Mouse (Mus musculus): ENCODE results near the gene Kcnma1. TPM values are rescaled to one million over a fixed set of nuclear protein-coding genes. Genes with fewer than 3 reads are reported as not detected.

The Kcnma1 gene
- polyA plus RNA-seq, 1 experiment = not detected

DNA sequence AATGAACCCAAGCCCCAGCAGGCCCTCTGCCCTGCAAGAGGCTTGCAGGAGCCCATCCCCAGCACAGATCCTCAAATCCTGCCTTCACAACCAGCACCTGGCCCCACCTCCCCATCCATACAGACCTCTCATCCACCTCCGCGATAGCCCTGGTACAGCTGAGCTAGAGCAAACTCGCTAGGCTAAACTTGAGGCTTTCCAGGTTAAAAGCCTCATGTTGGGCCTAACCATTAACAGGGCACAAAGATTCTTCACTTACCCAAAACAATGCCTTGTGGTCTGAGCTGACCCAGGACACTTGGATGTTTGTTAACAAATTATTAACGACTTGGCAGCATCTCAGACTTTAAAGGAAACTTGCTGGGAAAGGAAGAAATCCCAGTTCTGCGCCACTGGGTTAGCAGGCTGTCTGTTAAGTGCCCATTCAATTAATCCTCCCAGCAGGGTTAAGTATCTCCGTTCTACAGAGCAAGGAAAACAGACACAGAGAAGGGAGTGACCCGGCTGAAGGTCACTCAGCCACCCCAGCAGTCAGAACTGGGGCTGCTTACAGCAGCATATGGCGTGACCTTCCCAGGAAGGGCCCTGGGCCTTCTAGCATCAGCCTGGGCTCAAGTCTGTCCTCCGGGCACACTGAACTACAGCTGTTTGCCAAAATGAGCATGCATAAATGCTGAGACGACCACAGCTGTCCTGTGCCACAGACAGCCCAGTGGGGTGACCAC, 178.7 kb downstream of the Kcnma1 start:
- WGBS = 68% methylated on average over 10 of the region's 10 CpGs
- Histone ChIP-seq H3K27ac (ENCODE audit: control insufficient read depth, insufficient read depth, low read depth, low read length, poor library complexity) (no peak overlapping the region), H3K4me3 (replicated peaks; ENCODE audit: control insufficient read depth, low read depth, low read length) (no peak overlapping the region), H3K4me1 (ENCODE audit: control insufficient read depth, insufficient read depth, low read length) (no peaks in the 10 kb centered on the region)
- no peak for TF ChIP-seq CTCF (IDR thresholded peaks at IDR 0.05; ENCODE audit: control insufficient read depth, insufficient read depth, low read length)
- no peak for TF ChIP-seq POLR2A (IDR thresholded peaks at IDR 0.05; ENCODE audit: borderline replicate concordance, control insufficient read depth, low read depth, low read length)

DNA sequence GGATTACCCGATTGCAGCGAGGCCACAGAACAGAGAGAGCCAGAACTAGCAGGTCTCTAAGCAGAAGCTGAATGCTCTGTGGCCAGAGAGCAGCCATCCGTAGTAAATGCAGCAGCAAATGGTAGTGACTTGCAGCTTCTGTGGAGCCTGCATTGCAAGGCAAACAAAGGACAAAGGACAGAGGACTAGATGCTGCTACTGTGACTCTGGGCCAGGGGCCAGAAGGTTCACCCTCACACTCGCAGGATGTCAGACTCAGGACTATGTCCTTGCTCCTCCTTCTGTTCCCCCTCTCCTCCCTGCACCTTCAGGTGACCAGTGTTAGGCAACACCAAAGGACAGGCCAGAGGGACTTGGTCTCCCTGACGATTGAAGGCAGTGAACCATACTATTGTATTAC, 183.0 kb downstream of the Kcnma1 start:
- H3K27ac ChIP-seq (ENCODE audit: control insufficient read depth, insufficient read depth, low read depth, low read length, poor library complexity) = no peak overlapping the region
- no peaks in the 10 kb centered on the region for H3K4me1 ChIP-seq (ENCODE audit: control insufficient read depth, insufficient read depth, low read length)
- WGBS = 56% methylated on average over 5 of the region's 5 CpGs
- no peak for TF ChIP-seq POLR2A (IDR thresholded peaks at IDR 0.05; ENCODE audit: borderline replicate concordance, control insufficient read depth, low read depth, low read length)
- no peak for TF ChIP-seq CTCF (IDR thresholded peaks at IDR 0.05; ENCODE audit: control insufficient read depth, insufficient read depth, low read length)
- no peak overlapping the region for H3K4me3 ChIP-seq (replicated peaks; ENCODE audit: control insufficient read depth, low read depth, low read length)

DNA sequence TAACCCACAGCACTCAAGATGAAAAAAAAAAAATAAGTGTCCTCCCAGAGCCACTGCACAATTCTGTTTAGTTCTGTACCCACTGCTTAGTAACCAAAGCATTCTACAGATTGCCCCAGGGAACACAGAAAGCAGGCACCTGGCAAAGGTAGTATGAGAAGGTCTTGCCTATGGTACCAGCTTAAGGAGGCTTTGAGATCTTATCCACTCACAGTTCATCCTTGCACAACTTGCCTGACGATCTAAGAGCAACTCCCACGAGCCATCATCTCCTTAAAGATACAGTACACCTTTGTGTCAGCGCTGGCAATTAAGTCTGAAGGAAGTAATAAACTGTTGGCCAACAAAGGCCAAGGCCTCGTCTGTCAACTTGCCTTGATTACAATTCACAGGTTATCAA, 184.0 kb downstream of the Kcnma1 start:
- no peak overlapping the region for H3K27ac ChIP-seq (ENCODE audit: control insufficient read depth, insufficient read depth, low read depth, low read length, poor library complexity)
- TF ChIP-seq POLR2A (IDR thresholded peaks at IDR 0.05; ENCODE audit: borderline replicate concordance, control insufficient read depth, low read depth, low read length) (no peak), CTCF (IDR thresholded peaks at IDR 0.05; ENCODE audit: control insufficient read depth, insufficient read depth, low read length) (no peak)
- no peaks in the 10 kb centered on the region for H3K4me1 ChIP-seq (ENCODE audit: control insufficient read depth, insufficient read depth, low read length)
- H3K4me3 ChIP-seq (replicated peaks; ENCODE audit: control insufficient read depth, low read depth, low read length) = no peak overlapping the region
- 38% methylated on average over 4 of the region's 4 CpGs for WGBS

DNA sequence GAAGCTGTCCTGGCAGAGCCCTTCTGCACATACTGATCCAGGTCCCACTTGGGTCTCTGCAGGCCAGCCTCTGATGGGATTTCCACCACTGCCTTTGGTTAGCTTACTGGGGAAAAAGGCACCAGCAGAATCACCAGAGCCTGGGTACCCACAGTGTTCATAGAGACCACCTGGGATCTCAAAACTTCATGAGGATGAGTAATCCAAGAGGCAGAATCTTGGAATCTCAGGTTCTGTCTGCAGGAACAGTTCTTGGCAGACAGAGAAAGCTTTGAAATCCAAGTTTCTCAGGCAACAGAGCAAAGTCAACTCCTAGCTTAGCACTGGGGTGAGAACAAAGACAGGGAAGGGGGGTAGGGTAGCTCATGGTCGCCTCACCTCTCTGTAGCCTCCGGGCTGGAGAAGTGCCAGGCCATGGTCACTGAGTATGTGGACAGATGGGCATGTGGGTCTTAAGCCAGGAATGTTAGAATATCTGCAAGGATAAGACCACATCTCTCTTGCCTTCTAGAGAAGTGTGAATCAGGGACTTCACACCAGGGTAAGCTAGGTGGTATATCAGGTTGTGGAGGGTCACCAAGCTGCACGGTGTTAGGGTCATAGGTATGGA, 185.5 kb downstream of the Kcnma1 start:
- TF ChIP-seq CTCF (IDR thresholded peaks at IDR 0.05; ENCODE audit: control insufficient read depth, insufficient read depth, low read length) (no peak), POLR2A (IDR thresholded peaks at IDR 0.05; ENCODE audit: borderline replicate concordance, control insufficient read depth, low read depth, low read length) (no peak)
- H3K4me3 ChIP-seq (replicated peaks; ENCODE audit: control insufficient read depth, low read depth, low read length) = no peak overlapping the region
- no peaks in the 10 kb centered on the region for H3K4me1 ChIP-seq (ENCODE audit: control insufficient read depth, insufficient read depth, low read length)
- 71% methylated on average over 3 of the region's 3 CpGs for WGBS
- no peak overlapping the region for H3K27ac ChIP-seq (ENCODE audit: control insufficient read depth, insufficient read depth, low read depth, low read length, poor library complexity)

DNA sequence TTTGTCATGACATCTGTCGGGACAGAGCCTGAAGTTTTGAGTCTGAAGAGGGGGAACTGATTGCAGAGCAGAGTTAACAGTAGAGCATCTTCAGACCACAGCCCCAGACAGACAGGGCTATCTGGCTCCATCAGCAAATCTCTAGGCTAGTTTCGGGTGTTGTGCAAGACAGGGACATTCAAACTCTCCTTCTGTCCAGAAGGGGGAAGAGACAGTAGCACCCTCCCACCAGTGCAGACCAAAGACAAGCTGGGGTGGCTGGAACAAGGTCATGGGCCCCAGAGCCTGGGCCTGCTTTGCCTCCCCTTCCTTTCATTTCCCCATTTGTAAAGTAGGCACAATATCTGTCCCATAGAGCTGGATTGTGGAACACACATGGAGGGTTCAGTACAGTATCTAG, 189.4 kb downstream of the Kcnma1 start:
- 50% methylated on average over 2 of the region's 2 CpGs for WGBS
- TF ChIP-seq CTCF (IDR thresholded peaks at IDR 0.05; ENCODE audit: control insufficient read depth, insufficient read depth, low read length) (no peak), POLR2A (IDR thresholded peaks at IDR 0.05; ENCODE audit: borderline replicate concordance, control insufficient read depth, low read depth, low read length) (no peak)

DNA sequence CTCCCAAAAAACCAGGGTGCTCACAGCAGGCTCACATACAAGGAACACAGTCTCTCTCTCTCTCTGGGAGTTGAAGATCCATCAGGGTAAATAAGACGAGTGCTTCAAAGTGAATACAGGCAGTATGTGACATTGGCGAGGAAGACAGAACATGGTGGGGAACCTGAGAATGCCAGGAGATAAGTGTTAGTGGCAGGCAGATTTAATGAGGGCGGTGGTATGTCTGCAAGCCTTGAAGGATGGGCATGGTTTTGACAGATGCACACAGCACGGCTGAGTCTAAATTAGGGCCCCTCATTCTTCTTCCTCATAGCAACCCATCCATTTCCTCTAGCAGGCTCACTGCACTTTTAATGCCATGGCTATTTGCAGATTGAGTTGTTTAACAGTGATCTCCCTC, 190.0 kb downstream of the Kcnma1 start:
- no peak for TF ChIP-seq CTCF (IDR thresholded peaks at IDR 0.05; ENCODE audit: control insufficient read depth, insufficient read depth, low read length)
- TF ChIP-seq POLR2A (IDR thresholded peaks at IDR 0.05; ENCODE audit: borderline replicate concordance, control insufficient read depth, low read depth, low read length) = no peak
- Histone ChIP-seq H3K27ac (ENCODE audit: control insufficient read depth, insufficient read depth, low read depth, low read length, poor library complexity) (no peak overlapping the region), H3K4me3 (replicated peaks; ENCODE audit: control insufficient read depth, low read depth, low read length) (no peak overlapping the region), H3K4me1 (ENCODE audit: control insufficient read depth, insufficient read depth, low read length) (no peaks in the 10 kb centered on the region)
- 63% methylated on average over 4 of the region's 4 CpGs for WGBS

More for the DNA sequence above, 189.4 kb downstream of the Kcnma1 start:
- Histone ChIP-seq H3K4me3 (replicated peaks; ENCODE audit: control insufficient read depth, low read depth, low read length) (no peak overlapping the region), H3K27ac (ENCODE audit: control insufficient read depth, insufficient read depth, low read depth, low read length, poor library complexity) (no peak overlapping the region), H3K4me1 (ENCODE audit: control insufficient read depth, insufficient read depth, low read length) (no peaks in the 10 kb centered on the region)

DNA sequence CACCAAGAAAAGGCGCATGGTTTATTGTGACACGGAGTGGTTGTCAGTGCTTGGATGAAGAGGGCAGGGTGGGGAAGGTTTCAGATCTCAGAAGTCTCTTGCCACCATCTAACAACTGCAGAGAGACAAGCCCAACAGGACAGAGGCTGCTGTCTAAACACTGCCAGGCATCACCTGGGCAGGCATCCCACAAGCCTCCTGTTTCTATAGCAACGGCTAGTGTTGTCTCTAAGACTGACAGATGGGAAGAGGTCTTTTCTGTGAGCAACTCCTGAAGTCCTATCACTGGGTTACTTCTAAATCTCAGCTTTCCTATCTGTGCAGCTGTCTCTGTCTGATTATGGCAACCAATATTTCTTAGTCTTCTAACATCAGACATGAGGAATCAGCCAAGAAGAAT, 196.7 kb downstream of the Kcnma1 start:
- Histone ChIP-seq H3K27ac (ENCODE audit: control insufficient read depth, insufficient read depth, low read depth, low read length, poor library complexity) (no peak overlapping the region), H3K4me1 (ENCODE audit: control insufficient read depth, insufficient read depth, low read length) (no peaks in the 10 kb centered on the region), H3K4me3 (replicated peaks; ENCODE audit: control insufficient read depth, low read depth, low read length) (no peak overlapping the region)
- 78% methylated on average over 3 of the region's 3 CpGs for WGBS
- TF ChIP-seq CTCF (IDR thresholded peaks at IDR 0.05; ENCODE audit: control insufficient read depth, insufficient read depth, low read length) (no peak), POLR2A (IDR thresholded peaks at IDR 0.05; ENCODE audit: borderline replicate concordance, control insufficient read depth, low read depth, low read length) (no peak)

DNA sequence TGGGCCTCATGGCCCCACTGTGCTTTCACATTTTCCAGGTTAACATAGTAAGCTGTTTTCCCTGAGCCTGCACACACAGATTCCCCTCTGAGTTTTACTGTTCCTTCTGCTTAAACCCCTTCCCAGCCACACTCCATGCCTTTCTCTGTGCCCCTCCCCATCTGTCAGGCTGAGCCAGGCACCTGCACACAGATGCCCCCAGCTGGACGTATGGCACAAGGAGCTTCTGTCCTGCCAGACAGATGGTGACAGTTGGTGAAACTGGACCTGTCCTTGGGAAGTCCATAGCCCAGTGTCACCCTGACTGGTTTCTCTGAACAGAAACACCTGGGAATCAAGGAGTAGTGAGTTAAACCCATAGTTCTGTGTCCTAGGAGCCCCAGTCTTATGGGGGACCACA, 204.2 kb downstream of the Kcnma1 start:
- TF ChIP-seq CTCF (IDR thresholded peaks at IDR 0.05; ENCODE audit: control insufficient read depth, insufficient read depth, low read length) (no peak), POLR2A (IDR thresholded peaks at IDR 0.05; ENCODE audit: borderline replicate concordance, control insufficient read depth, low read depth, low read length) (no peak)
- WGBS = 71% methylated on average over 1 of the region's 1 CpGs
- H3K27ac ChIP-seq (ENCODE audit: control insufficient read depth, insufficient read depth, low read depth, low read length, poor library complexity) = no peak overlapping the region
- no peak overlapping the region for H3K4me3 ChIP-seq (replicated peaks; ENCODE audit: control insufficient read depth, low read depth, low read length)
- H3K4me1 ChIP-seq (ENCODE audit: control insufficient read depth, insufficient read depth, low read length) = no peaks in the 10 kb centered on the region
